Mouse (Mus musculus): ENCODE measurements around the gene Stxbp3.

DNA sequence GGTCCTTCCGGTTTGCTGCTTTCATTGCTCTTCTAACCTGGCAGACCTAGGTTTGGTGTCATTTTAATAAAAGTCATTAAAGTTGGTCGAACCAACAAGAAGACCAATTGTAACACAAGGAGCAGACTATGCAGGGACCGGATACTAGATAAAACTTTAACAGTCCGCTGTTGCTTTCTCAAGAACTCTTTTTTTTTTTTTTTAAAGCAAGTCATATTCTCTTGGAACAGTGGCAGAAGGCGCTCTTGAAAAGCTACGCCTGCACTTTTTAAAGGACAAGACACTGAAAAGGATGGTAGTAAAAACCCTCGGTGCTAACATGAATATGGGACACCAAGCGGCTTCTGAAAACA lies 703 bp downstream of the Stxbp3 start:
- no peak for TF ChIP-seq CTCF (IDR thresholded peaks at IDR 0.05; ENCODE audit: control insufficient read depth, insufficient read depth, insufficient read length)
- TF ChIP-seq MAX (IDR thresholded peaks at IDR 0.05) = no peak
- TF ChIP-seq MYOD1 (IDR thresholded peaks at IDR 0.05; ENCODE audit: control insufficient read depth, insufficient read length, low read depth) = no peak

Data from C2C12 (cell line).